Mouse (Mus musculus): ENCODE measurements around the gene Ceacam18.
"Not testable (repeated sequence)": the region's sequence is repeated elsewhere in the genome, so short reads cannot be mapped to it uniquely, and the experiment has no call there.

Gene Ceacam18

GRCm38 (mm10) chr7:43634500-43634899, at the start of gene Ceacam18:
Gene Ceacam18, plus strand, starts transcription at chr7:43634707.
- DNase-seq, result no peak

GRCm38 (mm10) chr7:43584790-43585189, 49.7 kb upstream of the Ceacam18 start:
- DNase-seq, result no peak

- no peak for DNase-seq
Observed at GRCm38 (mm10) chr7:43601884-43602283, 32.6 kb upstream of the Ceacam18 start.

GRCm38 (mm10) chr7:43606896-43607742, 27.4 kb upstream of the Ceacam18 start, which contains the start of gene Zfp819:
Gene Zfp819, plus strand, starts transcription at chr7:43607169.
- no peak for DNase-seq

- DNase-seq, result no peak
Observed at GRCm38 (mm10) chr7:43607743-43608287, 26.7 kb upstream of the Ceacam18 start.

GRCm38 (mm10) chr7:43608316-43608824, 26.1 kb upstream of the Ceacam18 start:
- no peak for DNase-seq

- no peak for DNase-seq
Observed at GRCm38 (mm10) chr7:43613816-43614551, 20.5 kb upstream of the Ceacam18 start.

- DNase-seq, result no peak
Observed at GRCm38 (mm10) chr7:43622927-43623326, 11.6 kb upstream of the Ceacam18 start.

- DNase-seq, result no peak
Observed at GRCm38 (mm10) chr7:43623819-43624218, 10.7 kb upstream of the Ceacam18 start.

GRCm38 (mm10) chr7:43625065-43625464, 9.4 kb upstream of the Ceacam18 start:
- DNase-seq, result no peak

GRCm38 (mm10) chr7:43625794-43626422, 8.6 kb upstream of the Ceacam18 start:
- no peak for DNase-seq

- DNase-seq, result no peak
Observed at GRCm38 (mm10) chr7:43633940-43634339, 567 bp upstream of the Ceacam18 start.

GRCm38 (mm10) chr7:43636194-43636593, 1.7 kb downstream of the Ceacam18 start:
- no peak for DNase-seq

GRCm38 (mm10) chr7:43637118-43637517, 2.6 kb downstream of the Ceacam18 start:
- no peak for DNase-seq

GRCm38 (mm10) chr7:43642587-43642986, 8.1 kb downstream of the Ceacam18 start:
- DNase-seq, result no peak

- no peak for DNase-seq
Observed at GRCm38 (mm10) chr7:43643046-43643652, 8.6 kb downstream of the Ceacam18 start.

GRCm38 (mm10) chr7:43652683-43653082, 18.2 kb downstream of the Ceacam18 start:
- no peak for DNase-seq

- no peak for DNase-seq
Observed at GRCm38 (mm10) chr7:43654519-43654918, 20.0 kb downstream of the Ceacam18 start.

GRCm38 (mm10) chr7:43656232-43656631, 21.7 kb downstream of the Ceacam18 start:
- DNase-seq, result no peak

- DNase-seq, result no peak
Observed at GRCm38 (mm10) chr7:43660002-43660401, 25.5 kb downstream of the Ceacam18 start, which contains the start of gene Siglece. Gene Siglece, minus strand, starts transcription at chr7:43660161.

- DNase-seq, result no peak
Observed at GRCm38 (mm10) chr7:43662804-43663203, 28.3 kb downstream of the Ceacam18 start.

- DNase-seq, result not testable (repeated sequence)
Observed at GRCm38 (mm10) chr7:43667221-43667620, 32.7 kb downstream of the Ceacam18 start.

Data from spleen, adult 18-20 months (tissue).